Mouse (Mus musculus): Measurements from ENCODE around the gene Eif4ebp2. TPM values are rescaled to one million over a fixed set of nuclear protein-coding genes. Genes with fewer than 3 reads are reported as not detected.
A peak's percentile ranks its signal among the peaks of the same experiment; 100 is the strongest.

The Eif4ebp2 gene
- polyA plus RNA-seq, 1 experiment: 131 TPM

GRCm38 (mm10) chr10:61385174-61385573 lies 67.3 kb downstream of the Eif4ebp2 start:
- Histone ChIP-seq H3K4me3 (ENCODE audit: low read depth, low read length) (no peak overlapping the region), H3K27ac (ENCODE audit: insufficient read depth, low read depth, low read length) (no peak overlapping the region), H3K4me1 (ENCODE audit: control insufficient read depth, insufficient read depth, insufficient read length, low read length) (peaks cover 5% of the 10 kb centered on the region; the same call in 1 of the 2 replicates), H3K36me3 (ENCODE audit: control insufficient read depth, insufficient read depth, low read length) (no peaks in the 10 kb centered on the region), H3K27me3 (ENCODE audit: control insufficient read depth, insufficient read depth, low read length) (peaks cover 16% of the 10 kb centered on the region)
- TF ChIP-seq CTCF (IDR thresholded peaks at IDR 0.05; ENCODE audit: extremely low read depth, insufficient read length, insufficient replicate concordance, low read depth, low read length) (no peak), POLR2A (IDR thresholded peaks at IDR 0.05; ENCODE audit: low read depth, low read length) (no peak)
- 84% methylated on average over 6 of the region's 6 CpGs for WGBS

GRCm38 (mm10) chr10:61383715-61384047 lies 68.8 kb downstream of the Eif4ebp2 start:
- no peaks in the 10 kb centered on the region for H3K36me3 ChIP-seq (ENCODE audit: control insufficient read depth, insufficient read depth, low read length)
- H3K27me3 ChIP-seq (ENCODE audit: control insufficient read depth, insufficient read depth, low read length): peaks cover 16% of the 10 kb centered on the region
- H3K4me1 ChIP-seq (ENCODE audit: control insufficient read depth, insufficient read depth, insufficient read length, low read length): peaks cover 5% of the 10 kb centered on the region; the same call in 1 of the 2 replicates
- H3K27ac ChIP-seq (ENCODE audit: insufficient read depth, low read depth, low read length): no peak overlapping the region
- WGBS: 17% methylated on average over 11 of the region's 11 CpGs
- TF ChIP-seq CTCF (IDR thresholded peaks at IDR 0.05; ENCODE audit: extremely low read depth, insufficient read length, insufficient replicate concordance, low read depth, low read length) (no peak), POLR2A (IDR thresholded peaks at IDR 0.05; ENCODE audit: low read depth, low read length) (no peak)
- H3K4me3 ChIP-seq (ENCODE audit: low read depth, low read length): peak overlapping the region; percentile 84

GRCm38 (mm10) chr10:61383021-61383714 lies 69.3 kb downstream of the Eif4ebp2 start, which contains the start of gene Pald1:
TSS of gene Pald1 (minus strand) at chr10:61383530.
- H3K4me1 ChIP-seq (ENCODE audit: control insufficient read depth, insufficient read depth, insufficient read length, low read length): peaks cover 5% of the 10 kb centered on the region; the same call in 1 of the 2 replicates
- no peak for TF ChIP-seq POLR2A (IDR thresholded peaks at IDR 0.05; ENCODE audit: low read depth, low read length)
- TF ChIP-seq CTCF (IDR thresholded peaks at IDR 0.05; ENCODE audit: extremely low read depth, insufficient read length, insufficient replicate concordance, low read depth, low read length): no peak
- peaks cover 14% of the 10 kb centered on the region for H3K27me3 ChIP-seq (ENCODE audit: control insufficient read depth, insufficient read depth, low read length)
- under 1% methylated on average over 60 of the region's 60 CpGs for WGBS
- peak within 1 kb of the TSS; percentile 84 for H3K4me3 ChIP-seq (ENCODE audit: low read depth, low read length)
- H3K27ac ChIP-seq (ENCODE audit: insufficient read depth, low read depth, low read length): 0 out of 2 replicates have a peak within 1 kb of the TSS, but pooled peaks have one; percentile 12
- no peaks in the 10 kb centered on the region for H3K36me3 ChIP-seq (ENCODE audit: control insufficient read depth, insufficient read depth, low read length)

GRCm38 (mm10) chr10:61382281-61382731 lies 70.2 kb downstream of the Eif4ebp2 start:
- Histone ChIP-seq H3K27me3 (ENCODE audit: control insufficient read depth, insufficient read depth, low read length) (peaks cover 14% of the 10 kb centered on the region), H3K27ac (ENCODE audit: insufficient read depth, low read depth, low read length) (no peak overlapping the region), H3K36me3 (ENCODE audit: control insufficient read depth, insufficient read depth, low read length) (no peaks in the 10 kb centered on the region), H3K4me3 (ENCODE audit: low read depth, low read length) (peak overlapping the region; percentile 84), H3K4me1 (ENCODE audit: control insufficient read depth, insufficient read depth, insufficient read length, low read length) (peaks cover 5% of the 10 kb centered on the region; the same call in 1 of the 2 replicates)
- TF ChIP-seq CTCF (IDR thresholded peaks at IDR 0.05; ENCODE audit: extremely low read depth, insufficient read length, insufficient replicate concordance, low read depth, low read length) (no peak), POLR2A (IDR thresholded peaks at IDR 0.05; ENCODE audit: low read depth, low read length) (no peak)
- 4% methylated on average over 8 of the region's 8 CpGs for WGBS

GRCm38 (mm10) chr10:61381823-61382222 lies 70.6 kb downstream of the Eif4ebp2 start:
- Histone ChIP-seq H3K36me3 (ENCODE audit: control insufficient read depth, insufficient read depth, low read length) (no peaks in the 10 kb centered on the region), H3K4me1 (ENCODE audit: control insufficient read depth, insufficient read depth, insufficient read length, low read length) (peaks cover 5% of the 10 kb centered on the region; the same call in 1 of the 2 replicates), H3K27me3 (ENCODE audit: control insufficient read depth, insufficient read depth, low read length) (peaks cover 14% of the 10 kb centered on the region), H3K27ac (ENCODE audit: insufficient read depth, low read depth, low read length) (no peak overlapping the region), H3K4me3 (ENCODE audit: low read depth, low read length) (peak overlapping the region; percentile 84)
- no peak for TF ChIP-seq CTCF (IDR thresholded peaks at IDR 0.05; ENCODE audit: extremely low read depth, insufficient read length, insufficient replicate concordance, low read depth, low read length)
- WGBS: 21% methylated on average over 8 of the region's 8 CpGs

- TF ChIP-seq POLR2A (IDR thresholded peaks at IDR 0.05; ENCODE audit: low read depth, low read length) (no peak), CTCF (IDR thresholded peaks at IDR 0.05; ENCODE audit: extremely low read depth, insufficient read length, insufficient replicate concordance, low read depth, low read length) (no peak)
- Histone ChIP-seq H3K36me3 (ENCODE audit: control insufficient read depth, insufficient read depth, low read length) (no peaks in the 10 kb centered on the region), H3K4me3 (ENCODE audit: low read depth, low read length) (no peak overlapping the region), H3K27me3 (ENCODE audit: control insufficient read depth, insufficient read depth, low read length) (peaks cover 14% of the 10 kb centered on the region), H3K4me1 (ENCODE audit: control insufficient read depth, insufficient read depth, insufficient read length, low read length) (peaks cover 5% of the 10 kb centered on the region; the same call in 1 of the 2 replicates), H3K27ac (ENCODE audit: insufficient read depth, low read depth, low read length) (no peak overlapping the region; the same call in 1 of the 2 replicates)
- 42% methylated on average over 9 of the region's 9 CpGs for WGBS
Observed at GRCm38 (mm10) chr10:61380186-61380585, 72.3 kb downstream of the Eif4ebp2 start.

- H3K4me1 ChIP-seq (ENCODE audit: control insufficient read depth, insufficient read depth, insufficient read length, low read length): peaks cover 5% of the 10 kb centered on the region; the same call in 1 of the 2 replicates
- no peak for TF ChIP-seq POLR2A (IDR thresholded peaks at IDR 0.05; ENCODE audit: low read depth, low read length)
- TF ChIP-seq CTCF (IDR thresholded peaks at IDR 0.05; ENCODE audit: extremely low read depth, insufficient read length, insufficient replicate concordance, low read depth, low read length): no peak
- no peak overlapping the region; the same call in 1 of the 2 replicates for H3K27ac ChIP-seq (ENCODE audit: insufficient read depth, low read depth, low read length)
- H3K36me3 ChIP-seq (ENCODE audit: control insufficient read depth, insufficient read depth, low read length): no peaks in the 10 kb centered on the region
- 88% methylated on average over 13 of the region's 13 CpGs for WGBS
- H3K27me3 ChIP-seq (ENCODE audit: control insufficient read depth, insufficient read depth, low read length): peaks cover 14% of the 10 kb centered on the region
- H3K4me3 ChIP-seq (ENCODE audit: low read depth, low read length): no peak overlapping the region
Observed at GRCm38 (mm10) chr10:61379340-61380040, 73.0 kb downstream of the Eif4ebp2 start.
